Mouse (Mus musculus): ENCODE measurements at regions not wholly inside any gene's neighbourhood (a gene's known extent, or its start where the extent isn't known, plus 50 kb on each side); places are given as distances from the start of the nearest gene placed in this dataset.

GRCm38 (mm10) chr2:180404168-180404567 lies 51.9 kb upstream of the Slco4a1 start:
- no peak for ATAC-seq (replicated peaks; ENCODE audit: low FRiP score, low TSS enrichment, poor library complexity, severe bottlenecking)

GRCm38 (mm10) chr2:180403621-180404020 lies 52.4 kb upstream of the Slco4a1 start:
- no peak for ATAC-seq (replicated peaks; ENCODE audit: low FRiP score, low TSS enrichment, poor library complexity, severe bottlenecking)

- ATAC-seq (replicated peaks; ENCODE audit: low FRiP score, low TSS enrichment, poor library complexity, severe bottlenecking) = no peak
Measured at GRCm38 (mm10) chr2:180402851-180403459, 53.1 kb upstream of the Slco4a1 start.

GRCm38 (mm10) chr2:180402433-180402832 lies 53.6 kb upstream of the Slco4a1 start:
- no peak for ATAC-seq (replicated peaks; ENCODE audit: low FRiP score, low TSS enrichment, poor library complexity, severe bottlenecking)

GRCm38 (mm10) chr2:180401409-180402391 lies 54.3 kb upstream of the Slco4a1 start:
- no peak for ATAC-seq (replicated peaks; ENCODE audit: low FRiP score, low TSS enrichment, poor library complexity, severe bottlenecking)

GRCm38 (mm10) chr2:180400514-180401019 lies 55.5 kb upstream of the Slco4a1 start:
- no peak for ATAC-seq (replicated peaks; ENCODE audit: low FRiP score, low TSS enrichment, poor library complexity, severe bottlenecking)

GRCm38 (mm10) chr2:180399651-180400513 lies 56.2 kb upstream of the Slco4a1 start:
- ATAC-seq (replicated peaks; ENCODE audit: low FRiP score, low TSS enrichment, poor library complexity, severe bottlenecking) = peak; percentile 31; the same call in 1 of the 2 replicates

- ATAC-seq (replicated peaks; ENCODE audit: low FRiP score, low TSS enrichment, poor library complexity, severe bottlenecking) = no peak
Measured at GRCm38 (mm10) chr2:180398851-180399447, 57.1 kb upstream of the Slco4a1 start.

- no peak for ATAC-seq (replicated peaks; ENCODE audit: low FRiP score, low TSS enrichment, poor library complexity, severe bottlenecking)
Measured at GRCm38 (mm10) chr2:180398481-180398754, 57.6 kb upstream of the Slco4a1 start.

- ATAC-seq (replicated peaks; ENCODE audit: low FRiP score, low TSS enrichment, poor library complexity, severe bottlenecking) = no peak
Measured at GRCm38 (mm10) chr2:180397723-180398480, 58.1 kb upstream of the Slco4a1 start.

GRCm38 (mm10) chr2:180396664-180397377 lies 59.2 kb upstream of the Slco4a1 start:
- ATAC-seq (replicated peaks; ENCODE audit: low FRiP score, low TSS enrichment, poor library complexity, severe bottlenecking) = no peak

- ATAC-seq (replicated peaks; ENCODE audit: low FRiP score, low TSS enrichment, poor library complexity, severe bottlenecking) = no peak
Measured at GRCm38 (mm10) chr2:180396211-180396610, 59.8 kb upstream of the Slco4a1 start.

GRCm38 (mm10) chr2:180395279-180396034 lies 60.6 kb upstream of the Slco4a1 start:
- ATAC-seq (replicated peaks; ENCODE audit: low FRiP score, low TSS enrichment, poor library complexity, severe bottlenecking) = no peak

GRCm38 (mm10) chr2:180392846-180393700 lies 58.6 kb upstream of the Gata5 start:
- ATAC-seq (replicated peaks; ENCODE audit: low FRiP score, low TSS enrichment, poor library complexity, severe bottlenecking) = no peak

- ATAC-seq (replicated peaks; ENCODE audit: low FRiP score, low TSS enrichment, poor library complexity, severe bottlenecking) = no peak
Measured at GRCm38 (mm10) chr2:180392298-180392697, 57.8 kb upstream of the Gata5 start.

- no peak for ATAC-seq (replicated peaks; ENCODE audit: low FRiP score, low TSS enrichment, poor library complexity, severe bottlenecking)
Measured at GRCm38 (mm10) chr2:180391349-180391748, 56.9 kb upstream of the Gata5 start.
